Mouse (Mus musculus): ENCODE measurements around the gene Ptpdc1. TPM values are rescaled to one million over a fixed set of nuclear protein-coding genes. Genes with fewer than 3 reads are reported as not detected.

Gene Ptpdc1
- polyA plus RNA-seq, 1 experiment: 5.5 TPM

DNA sequence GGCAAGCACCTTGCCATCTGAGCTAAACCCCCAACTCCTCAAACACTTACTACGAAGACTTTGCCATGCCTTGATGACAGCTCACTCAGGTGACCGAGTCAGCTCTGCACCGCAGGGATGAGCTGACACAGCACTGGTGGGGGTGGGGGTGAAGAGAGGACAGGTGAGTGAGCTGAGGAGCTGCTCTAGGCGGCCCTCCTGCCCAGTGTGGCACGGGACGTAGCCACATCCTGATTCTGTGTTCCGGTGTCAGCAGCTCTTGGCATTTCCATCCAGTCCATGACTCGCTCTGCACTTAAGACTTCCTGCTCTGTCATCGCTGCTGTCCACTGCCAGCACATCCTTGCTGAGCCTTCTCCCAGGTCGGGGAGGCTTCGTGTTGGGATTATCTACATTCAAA, 38.1 kb downstream of the Ptpdc1 start:
- no peak for TF ChIP-seq USF1 (IDR thresholded peaks at IDR 0.05; ENCODE audit: low read depth)
- no peak for TF ChIP-seq FOSL1 (IDR thresholded peaks at IDR 0.05; ENCODE audit: insufficient read depth, low read length, poor library complexity, severe bottlenecking)
- peak; percentile 24 for TF ChIP-seq MYOD1 (IDR thresholded peaks at IDR 0.05; ENCODE audit: control insufficient read depth, insufficient read length, low read depth)
- Histone ChIP-seq H3K4me3 (ENCODE audit: insufficient read depth, poor library complexity, severe bottlenecking) (no peak overlapping the region), H3K27me3 (ENCODE audit: control insufficient read depth, insufficient read depth, insufficient read length) (no peaks in the 10 kb centered on the region), H3K36me3 (ENCODE audit: control insufficient read depth, insufficient read depth) (no peaks in the 10 kb centered on the region), H3K79me2 (ENCODE audit: control insufficient read depth, insufficient read depth) (no peaks in the 10 kb centered on the region), H3K79me3 (ENCODE audit: low read depth) (no peaks in the 10 kb centered on the region), H3ac (ENCODE audit: control insufficient read depth, insufficient read length, low read depth) (no peak overlapping the region)

DNA sequence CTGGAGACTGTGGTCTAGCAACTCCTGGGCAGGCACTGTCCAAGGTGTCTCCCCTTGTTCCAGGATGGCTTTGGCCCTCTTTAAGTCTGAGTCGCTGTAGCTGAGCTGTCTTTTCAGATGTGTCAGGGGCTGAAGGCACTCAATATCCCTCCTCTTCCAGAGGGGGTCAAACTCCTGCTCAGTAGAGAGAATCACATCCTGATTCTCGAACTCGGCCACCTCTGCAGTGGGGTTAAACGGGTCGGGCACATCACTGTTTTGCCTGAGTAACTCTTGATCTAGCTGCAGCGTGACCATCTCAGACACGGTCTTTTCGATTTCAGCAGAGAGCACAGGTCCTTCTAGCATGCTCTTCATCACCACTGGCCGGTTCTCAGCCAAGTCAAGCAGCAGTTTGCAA, 39.0 kb downstream of the Ptpdc1 start:
- TF ChIP-seq MYOG (IDR thresholded peaks at IDR 0.05; ENCODE audit: control insufficient read depth, extremely low read depth, insufficient read length) (no peak), MYOD1 (IDR thresholded peaks at IDR 0.05; ENCODE audit: control insufficient read depth, insufficient read length, low read depth) (no peak), USF1 (IDR thresholded peaks at IDR 0.05; ENCODE audit: low read depth) (no peak), MAX (IDR thresholded peaks at IDR 0.05) (no peak), CTCF (IDR thresholded peaks at IDR 0.05; ENCODE audit: control insufficient read depth, insufficient read depth, insufficient read length) (no peak), CEBPB (IDR thresholded peaks at IDR 0.05; ENCODE audit: low read depth) (no peak), FOSL1 (IDR thresholded peaks at IDR 0.05; ENCODE audit: insufficient read depth, low read length, poor library complexity, severe bottlenecking) (no peak)
- no peak overlapping the region for H3ac ChIP-seq (ENCODE audit: control insufficient read depth, insufficient read length, low read depth)
- no peaks in the 10 kb centered on the region for H3K27me3 ChIP-seq (ENCODE audit: control insufficient read depth, insufficient read depth, insufficient read length)
- no peaks in the 10 kb centered on the region for H3K36me3 ChIP-seq (ENCODE audit: control insufficient read depth, insufficient read depth)
- no peaks in the 10 kb centered on the region for H3K79me2 ChIP-seq (ENCODE audit: control insufficient read depth, insufficient read depth)
- H3K79me3 ChIP-seq (ENCODE audit: low read depth): no peaks in the 10 kb centered on the region
- no peak overlapping the region for H3K4me3 ChIP-seq (ENCODE audit: insufficient read depth, poor library complexity, severe bottlenecking)

DNA sequence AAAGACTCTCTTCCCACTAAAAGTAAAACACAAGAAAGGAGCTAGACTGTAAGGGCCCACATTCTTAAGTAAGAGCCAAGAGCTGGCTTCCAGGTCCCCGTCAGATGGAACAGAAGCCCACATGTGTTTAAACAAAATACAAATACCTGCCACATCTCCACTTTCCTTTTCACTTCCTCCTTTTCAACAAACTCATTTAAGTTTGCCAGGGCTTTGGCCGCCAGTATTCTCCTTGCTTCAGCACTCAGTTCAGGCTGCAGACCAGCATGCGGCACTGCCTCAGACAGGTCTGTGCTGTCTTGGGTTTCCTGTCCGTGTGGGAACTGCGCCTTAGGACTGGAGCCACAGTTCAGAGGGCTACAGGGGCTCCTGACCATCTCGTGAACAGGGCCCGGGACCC, 39.7 kb downstream of the Ptpdc1 start:
- Histone ChIP-seq H3K27me3 (ENCODE audit: control insufficient read depth, insufficient read depth, insufficient read length) (no peaks in the 10 kb centered on the region), H3K79me3 (ENCODE audit: low read depth) (no peaks in the 10 kb centered on the region), H3ac (ENCODE audit: control insufficient read depth, insufficient read length, low read depth) (no peak overlapping the region), H3K4me3 (ENCODE audit: insufficient read depth, poor library complexity, severe bottlenecking) (no peak overlapping the region), H3K79me2 (ENCODE audit: control insufficient read depth, insufficient read depth) (no peaks in the 10 kb centered on the region), H3K36me3 (ENCODE audit: control insufficient read depth, insufficient read depth) (no peaks in the 10 kb centered on the region)
- TF ChIP-seq CTCF (IDR thresholded peaks at IDR 0.05; ENCODE audit: control insufficient read depth, insufficient read depth, insufficient read length): no peak
- no peak for TF ChIP-seq MAX (IDR thresholded peaks at IDR 0.05)
- TF ChIP-seq USF1 (IDR thresholded peaks at IDR 0.05; ENCODE audit: low read depth): no peak
- TF ChIP-seq CEBPB (IDR thresholded peaks at IDR 0.05; ENCODE audit: low read depth): no peak
- no peak for TF ChIP-seq MYOG (IDR thresholded peaks at IDR 0.05; ENCODE audit: control insufficient read depth, extremely low read depth, insufficient read length)
- no peak for TF ChIP-seq MYOD1 (IDR thresholded peaks at IDR 0.05; ENCODE audit: control insufficient read depth, insufficient read length, low read depth)
- no peak for TF ChIP-seq FOSL1 (IDR thresholded peaks at IDR 0.05; ENCODE audit: insufficient read depth, low read length, poor library complexity, severe bottlenecking)

DNA sequence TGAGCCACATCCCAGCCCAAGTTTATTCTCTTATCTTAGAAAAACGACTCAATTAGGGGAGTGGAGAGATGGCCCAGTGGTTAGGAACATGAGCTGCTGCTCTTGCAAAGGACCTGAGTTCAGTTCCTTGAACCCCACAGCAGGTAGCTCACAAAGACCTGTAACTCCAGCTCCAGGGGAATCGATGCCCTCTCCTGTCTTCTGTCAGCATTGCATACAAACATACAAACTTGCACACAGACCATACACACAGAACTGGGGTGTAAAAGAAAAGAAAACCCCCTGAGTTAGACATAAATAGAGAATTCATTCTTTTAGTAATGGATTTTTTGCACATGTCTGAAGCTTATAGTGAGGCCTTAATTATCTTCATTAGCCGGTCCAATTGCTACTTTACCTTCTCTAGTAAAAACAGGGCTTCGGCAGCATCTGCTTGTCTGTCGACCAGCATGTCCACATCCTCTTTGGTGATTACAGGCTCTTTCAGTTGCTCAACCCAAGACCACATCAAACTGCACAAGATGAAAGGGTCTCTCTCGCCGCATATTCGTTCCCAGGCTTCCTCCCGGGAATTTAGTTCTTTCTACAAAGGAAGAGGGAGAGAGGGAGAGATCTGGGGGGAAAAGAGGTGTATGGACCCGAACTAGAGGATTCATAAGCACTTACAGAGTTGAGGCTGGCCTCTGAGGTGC, 42.6 kb downstream of the Ptpdc1 start:
- no peaks in the 10 kb centered on the region for H3K79me2 ChIP-seq (ENCODE audit: control insufficient read depth, insufficient read depth)
- TF ChIP-seq MYOD1 (IDR thresholded peaks at IDR 0.05; ENCODE audit: control insufficient read depth, insufficient read length, low read depth) (no peak), CTCF (IDR thresholded peaks at IDR 0.05; ENCODE audit: control insufficient read depth, insufficient read depth, insufficient read length) (no peak), MYOG (IDR thresholded peaks at IDR 0.05; ENCODE audit: control insufficient read depth, extremely low read depth, insufficient read length) (no peak), FOSL1 (IDR thresholded peaks at IDR 0.05; ENCODE audit: insufficient read depth, low read length, poor library complexity, severe bottlenecking) (no peak)
- H3ac ChIP-seq (ENCODE audit: control insufficient read depth, insufficient read length, low read depth): no peak overlapping the region
- H3K4me3 ChIP-seq (ENCODE audit: insufficient read depth, poor library complexity, severe bottlenecking): no peak overlapping the region
- H3K79me3 ChIP-seq (ENCODE audit: low read depth): no peaks in the 10 kb centered on the region
- no peaks in the 10 kb centered on the region for H3K27me3 ChIP-seq (ENCODE audit: control insufficient read depth, insufficient read depth, insufficient read length)
- H3K36me3 ChIP-seq (ENCODE audit: control insufficient read depth, insufficient read depth): no peaks in the 10 kb centered on the region

DNA sequence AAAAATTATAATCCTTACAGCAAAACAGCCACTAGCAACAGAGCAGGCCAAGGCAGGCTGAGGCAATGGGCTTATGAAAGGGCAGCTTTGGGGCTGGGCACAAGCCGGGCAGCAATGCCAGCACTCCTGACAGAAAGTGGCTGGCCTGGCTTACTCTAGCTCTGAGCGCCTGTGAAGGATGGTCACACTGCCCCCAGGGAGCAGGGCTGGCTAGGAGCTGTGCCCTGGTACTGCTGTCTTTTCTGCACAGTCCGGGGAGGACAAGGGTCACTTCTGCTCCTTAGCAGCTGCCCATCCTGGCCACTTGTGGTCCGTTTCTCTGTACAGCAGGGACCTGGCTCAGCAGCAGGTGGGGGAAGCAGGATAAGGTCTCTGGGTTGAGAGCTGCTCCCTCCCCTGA, 46.8 kb downstream of the Ptpdc1 start:
- no peaks in the 10 kb centered on the region for H3K79me3 ChIP-seq (ENCODE audit: low read depth)
- no peak for TF ChIP-seq CTCF (IDR thresholded peaks at IDR 0.05; ENCODE audit: control insufficient read depth, insufficient read depth, insufficient read length)
- TF ChIP-seq MAX (IDR thresholded peaks at IDR 0.05): no peak
- no peak for TF ChIP-seq USF1 (IDR thresholded peaks at IDR 0.05; ENCODE audit: low read depth)
- no peak for TF ChIP-seq MYOD1 (IDR thresholded peaks at IDR 0.05; ENCODE audit: control insufficient read depth, insufficient read length, low read depth)
- TF ChIP-seq MYOG (IDR thresholded peaks at IDR 0.05; ENCODE audit: control insufficient read depth, extremely low read depth, insufficient read length): no peak
- no peak for TF ChIP-seq CEBPB (IDR thresholded peaks at IDR 0.05; ENCODE audit: low read depth)
- no peak for TF ChIP-seq FOSL1 (IDR thresholded peaks at IDR 0.05; ENCODE audit: insufficient read depth, low read length, poor library complexity, severe bottlenecking)
- H3K4me3 ChIP-seq (ENCODE audit: insufficient read depth, poor library complexity, severe bottlenecking): no peak overlapping the region
- H3ac ChIP-seq (ENCODE audit: control insufficient read depth, insufficient read length, low read depth): no peak overlapping the region
- H3K79me2 ChIP-seq (ENCODE audit: control insufficient read depth, insufficient read depth): no peaks in the 10 kb centered on the region
- no peaks in the 10 kb centered on the region for H3K27me3 ChIP-seq (ENCODE audit: control insufficient read depth, insufficient read depth, insufficient read length)
- no peaks in the 10 kb centered on the region for H3K36me3 ChIP-seq (ENCODE audit: control insufficient read depth, insufficient read depth)

DNA sequence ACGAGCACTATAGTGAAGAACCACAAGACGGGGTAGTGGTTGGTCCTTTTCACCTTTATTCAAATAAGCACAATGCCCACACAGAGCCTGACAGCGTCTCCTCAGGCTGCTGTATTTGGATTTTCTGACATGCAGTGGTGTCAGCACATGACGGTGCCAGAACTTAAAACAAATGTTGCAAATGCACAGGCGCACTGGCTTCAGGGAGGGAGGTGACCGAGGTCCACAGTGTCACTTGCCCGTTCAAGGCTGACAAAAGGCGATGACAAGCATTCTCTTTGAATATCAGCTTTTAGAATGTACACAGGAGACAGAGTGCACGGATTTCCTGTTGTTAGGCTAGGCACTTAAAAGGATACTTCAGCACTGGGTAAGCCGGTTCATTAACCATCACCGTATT, 47.6 kb downstream of the Ptpdc1 start:
- no peak overlapping the region for H3K4me3 ChIP-seq (ENCODE audit: insufficient read depth, poor library complexity, severe bottlenecking)
- H3K79me2 ChIP-seq (ENCODE audit: control insufficient read depth, insufficient read depth): no peaks in the 10 kb centered on the region
- TF ChIP-seq FOSL1 (IDR thresholded peaks at IDR 0.05; ENCODE audit: insufficient read depth, low read length, poor library complexity, severe bottlenecking) (no peak), CTCF (IDR thresholded peaks at IDR 0.05; ENCODE audit: control insufficient read depth, insufficient read depth, insufficient read length) (no peak)
- no peak overlapping the region for H3ac ChIP-seq (ENCODE audit: control insufficient read depth, insufficient read length, low read depth)
- H3K79me3 ChIP-seq (ENCODE audit: low read depth): no peaks in the 10 kb centered on the region
- H3K36me3 ChIP-seq (ENCODE audit: control insufficient read depth, insufficient read depth): no peaks in the 10 kb centered on the region
- no peaks in the 10 kb centered on the region for H3K27me3 ChIP-seq (ENCODE audit: control insufficient read depth, insufficient read depth, insufficient read length)

Data from C2C12 (cell line).